Mouse (Mus musculus): ENCODE results near the gene Olfr819. TPM values are rescaled to one million over a fixed set of nuclear protein-coding genes. Genes with fewer than 3 reads are reported as not detected.
"Not testable (repeated sequence)": the region's sequence is repeated elsewhere in the genome, so short reads cannot be mapped to it uniquely, and the experiment has no call there.

The Olfr819 gene
- not detected for total RNA-seq (2021)
- long read RNA-seq, experiment 1 = 0 reads
- long read RNA-seq, experiment 2 = 0 reads

DNA sequence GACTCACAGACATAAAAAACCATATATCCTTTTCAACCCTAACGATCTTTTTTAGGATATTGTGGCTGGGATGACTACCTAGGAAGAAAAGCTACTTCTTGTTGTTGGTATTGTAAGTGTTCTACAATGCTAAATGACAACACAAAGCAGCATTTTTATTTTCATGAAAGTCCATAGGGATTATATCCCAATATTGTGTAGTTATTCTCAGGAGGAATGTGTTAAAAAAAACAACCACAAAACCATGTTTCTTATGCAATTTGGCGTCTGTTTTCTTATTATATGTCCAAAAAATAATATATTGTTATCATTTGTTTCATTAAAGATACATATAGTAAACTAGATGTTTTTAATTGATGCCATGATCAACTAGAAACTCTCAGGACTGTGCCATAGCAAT is at the start of gene Olfr819:
Olfr819 (minus strand) TSS at position 101 of the 400 bp plus-strand sequence.
- DNase-seq = not testable (repeated sequence)

DNA sequence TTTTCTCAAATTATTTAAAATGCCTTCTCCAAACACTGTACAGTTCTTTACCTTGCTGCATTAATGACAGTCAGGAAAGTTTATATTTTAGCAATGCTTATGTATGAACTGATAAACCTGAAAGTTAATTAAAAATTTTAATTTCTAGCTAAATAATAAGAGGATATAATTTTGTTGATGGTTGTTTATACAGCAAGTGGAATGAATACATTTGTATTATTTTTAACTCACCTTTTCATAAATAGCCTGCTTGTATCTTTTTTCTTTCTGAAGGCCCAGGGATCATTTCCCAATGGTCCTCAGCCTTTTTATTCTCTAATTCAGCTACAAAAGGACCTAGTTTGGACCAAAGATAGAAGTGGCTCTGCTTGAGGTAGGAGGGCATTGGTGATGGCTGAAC is 45.3 kb upstream of the Olfr819 start, which contains the start of gene Olfr820:
Olfr820 (plus strand) TSS at position 301 of the 400 bp plus-strand sequence.
- no peak for DNase-seq

DNA sequence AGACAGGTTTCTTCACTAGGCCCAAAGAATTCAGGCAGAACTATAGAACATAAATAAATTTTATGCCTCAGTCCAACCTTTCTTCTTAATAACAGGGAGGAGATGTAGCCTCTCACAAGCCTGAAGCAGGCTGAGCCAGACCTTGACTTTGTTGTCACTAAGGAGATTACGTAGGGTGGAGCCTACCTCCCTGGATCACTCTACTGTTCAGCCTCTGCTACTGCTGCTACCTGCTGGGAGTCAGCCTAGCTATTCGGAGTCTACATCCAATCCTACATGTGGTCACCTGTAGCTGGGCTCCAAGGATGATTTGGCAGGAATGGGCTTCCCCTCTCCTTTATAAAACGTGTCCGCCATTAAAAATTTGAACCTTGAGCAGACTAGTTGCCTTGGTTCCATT is 38.3 kb upstream of the Olfr819 start:
- DNase-seq = not testable (repeated sequence)

DNA sequence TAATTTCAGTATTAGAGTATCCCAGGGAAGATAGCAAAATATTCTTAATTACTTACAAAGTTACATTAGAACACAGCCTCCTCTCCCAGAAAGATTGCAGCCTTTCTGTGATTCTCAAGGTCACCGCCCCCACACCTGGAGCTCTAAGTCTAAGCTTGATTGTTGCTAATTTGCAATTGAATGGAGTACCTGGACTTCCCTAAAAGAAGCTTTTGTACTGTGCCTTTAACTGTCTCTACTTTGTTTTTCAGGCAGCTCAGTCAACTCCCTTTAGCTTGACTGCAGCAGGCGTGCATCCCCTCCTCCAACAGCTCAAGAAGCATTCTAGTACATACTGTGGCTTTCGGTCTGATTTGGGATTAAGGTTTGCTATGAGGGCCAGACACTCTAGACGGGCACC is 37.0 kb upstream of the Olfr819 start:
- not testable (repeated sequence) for DNase-seq

DNA sequence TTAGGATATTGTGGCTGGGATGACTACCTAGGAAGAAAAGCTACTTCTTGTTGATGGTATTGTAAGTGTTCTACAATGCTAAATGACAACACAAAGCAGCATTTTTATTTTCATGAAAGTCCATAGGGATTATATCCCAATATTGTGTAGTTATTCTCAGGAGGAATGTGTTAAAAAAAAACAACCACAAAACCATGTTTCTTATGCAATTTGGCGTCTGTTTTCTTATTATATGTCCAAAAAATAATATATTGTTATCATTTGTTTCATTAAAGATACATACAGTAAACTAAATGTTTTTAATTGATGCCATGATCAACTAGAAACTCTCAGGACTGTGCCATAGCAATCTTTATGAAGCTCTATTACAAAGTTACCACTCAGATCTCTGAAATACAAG is 17.9 kb upstream of the Olfr819 start, which contains the start of gene Gm10310:
Gm10310 (minus strand) TSS at position 101 of the 400 bp plus-strand sequence.
- DNase-seq = not testable (repeated sequence)

DNA sequence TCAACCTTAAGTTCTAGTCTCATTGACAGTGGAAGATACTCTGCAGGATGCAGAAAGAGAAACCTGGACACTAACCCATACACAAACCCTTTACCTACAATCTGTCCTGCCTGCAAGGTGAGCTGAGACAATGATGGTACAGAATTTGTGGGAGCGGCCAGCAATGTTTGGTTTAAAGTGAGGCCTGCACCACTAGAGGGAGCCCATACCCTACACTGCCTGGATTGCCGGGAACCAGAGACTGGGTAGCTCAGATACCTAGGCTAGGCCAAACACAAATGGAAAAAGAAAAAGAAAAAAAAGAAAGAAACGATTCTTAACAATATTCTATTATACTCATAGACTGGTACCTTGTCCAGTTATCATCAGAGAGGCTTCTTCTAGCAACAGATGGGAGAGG is 14.8 kb upstream of the Olfr819 start:
- not testable (repeated sequence) for DNase-seq

DNA sequence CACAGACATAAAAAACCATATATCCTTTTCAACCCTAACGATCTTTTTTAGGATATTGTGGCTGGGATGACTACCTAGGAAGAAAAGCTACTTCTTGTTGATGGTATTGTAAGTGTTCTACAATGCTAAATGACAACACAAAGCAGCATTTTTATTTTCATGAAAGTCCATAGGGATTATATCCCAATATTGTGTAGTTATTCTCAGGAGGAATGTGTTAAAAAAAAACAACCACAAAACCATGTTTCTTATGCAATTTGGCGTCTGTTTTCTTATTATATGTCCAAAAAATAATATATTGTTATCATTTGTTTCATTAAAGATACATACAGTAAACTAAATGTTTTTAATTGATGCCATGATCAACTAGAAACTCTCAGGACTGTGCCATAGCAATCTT is 9.0 kb upstream of the Olfr819 start, which contains the start of gene Olfr247:
Olfr247 (minus strand) TSS at position 101 of the 400 bp plus-strand sequence.
- DNase-seq = not testable (repeated sequence)

DNA sequence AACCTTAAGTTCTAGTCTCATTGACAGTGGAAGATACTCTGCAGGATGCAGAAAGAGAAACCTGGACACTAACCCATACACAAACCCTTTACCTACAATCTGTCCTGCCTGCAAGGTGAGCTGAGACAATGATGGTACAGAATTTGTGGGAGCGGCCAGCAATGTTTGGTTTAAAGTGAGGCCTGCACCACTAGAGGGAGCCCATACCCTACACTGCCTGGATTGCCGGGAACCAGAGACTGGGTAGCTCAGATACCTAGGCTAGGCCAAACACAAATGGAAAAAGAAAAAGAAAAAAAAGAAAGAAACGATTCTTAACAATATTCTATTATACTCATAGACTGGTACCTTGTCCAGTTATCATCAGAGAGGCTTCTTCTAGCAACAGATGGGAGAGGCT is 5.9 kb upstream of the Olfr819 start:
- not testable (repeated sequence) for DNase-seq

DNA sequence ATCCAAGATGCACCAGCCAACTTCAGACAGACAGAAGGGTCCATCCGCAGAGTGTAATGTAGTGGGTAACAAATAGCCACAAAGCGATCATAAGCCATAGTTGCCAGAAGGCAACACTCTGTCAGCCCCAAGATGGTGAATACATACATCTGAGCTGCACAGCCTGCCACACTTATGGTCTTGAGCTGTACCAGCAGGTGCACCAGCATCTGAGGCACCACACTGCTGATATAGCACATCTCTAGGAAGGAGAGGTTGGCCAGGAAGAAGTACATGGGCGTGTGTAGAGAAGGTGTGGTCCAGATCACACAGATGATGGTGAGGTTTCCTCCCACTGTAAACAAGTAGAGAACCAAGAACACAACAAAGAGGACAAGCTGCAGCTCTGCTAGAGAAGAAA is 834 bp downstream of the Olfr819 start:
- DNase-seq = not testable (repeated sequence)

DNA sequence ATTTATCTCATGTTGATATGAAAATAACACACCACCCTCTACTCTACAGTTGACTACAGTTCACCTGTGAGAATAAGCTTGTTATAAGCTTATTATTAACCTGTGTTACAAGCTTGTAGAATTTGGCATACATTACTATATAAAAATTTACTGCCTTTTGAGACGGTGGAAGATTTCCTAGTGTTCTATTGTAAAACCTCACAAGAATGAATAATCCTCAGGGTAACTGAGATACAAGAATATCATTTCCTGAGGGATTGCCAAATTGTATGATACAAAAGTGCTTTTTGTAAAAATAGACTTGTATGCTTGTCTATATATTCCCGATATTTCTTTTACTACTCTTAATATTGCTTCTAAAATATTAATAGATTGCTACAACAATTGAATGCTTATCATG is 18.1 kb downstream of the Olfr819 start, which contains the start of gene Olfr818:
Olfr818 (minus strand) TSS at position 101 of the 400 bp plus-strand sequence.
- no peak for DNase-seq

DNA sequence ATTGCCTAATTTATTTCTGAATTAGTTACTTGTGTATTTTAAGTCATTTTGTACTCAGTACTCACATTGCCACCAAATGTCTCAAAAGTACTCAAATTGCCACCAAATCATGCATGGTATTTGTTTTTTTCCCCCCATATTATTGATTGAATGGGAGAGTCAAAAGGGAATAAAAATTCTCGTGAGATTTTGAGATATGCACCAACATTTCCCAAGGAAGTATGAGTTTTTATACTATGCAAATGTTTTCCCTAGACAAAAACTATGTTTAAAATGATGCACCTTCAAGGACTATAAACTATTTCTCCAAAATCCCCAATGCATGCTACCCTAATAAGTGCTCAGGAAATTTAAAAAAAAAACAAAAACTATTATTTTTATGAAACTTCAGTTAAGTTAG is 51.6 kb downstream of the Olfr819 start, which contains the start of gene Olfr816:
Olfr816 (minus strand) TSS at position 101 of the 400 bp plus-strand sequence.
- no peak for DNase-seq

Other genes starting within 250 kb of the Olfr819 start
- gene Olfr805, start 237.9 kb downstream of the Olfr819 start, total RNA-seq (2021) = not detected
- gene Olfr806, start 225.3 kb downstream of the Olfr819 start, total RNA-seq (2021) = not detected
- not detected for gene Olfr807, start 209.5 kb downstream of the Olfr819 start, total RNA-seq (2021)
- not detected for gene Olfr808, start 201.8 kb downstream of the Olfr819 start, total RNA-seq (2021)
- gene Olfr809, start 192.6 kb downstream of the Olfr819 start, total RNA-seq (2021) = not detected
- gene Olfr810, start 172.3 kb downstream of the Olfr819 start, total RNA-seq (2021) = not detected
- not detected for gene Olfr811, start 162.9 kb downstream of the Olfr819 start, total RNA-seq (2021)
- not detected for gene Olfr812, start 121.2 kb downstream of the Olfr819 start, total RNA-seq (2021)
- not detected for gene Olfr813, start 111.9 kb downstream of the Olfr819 start, total RNA-seq (2021)
- not detected for gene Olfr814, start 87.4 kb downstream of the Olfr819 start, total RNA-seq (2021)
- not detected for gene Olfr815, start 61.4 kb downstream of the Olfr819 start, total RNA-seq (2021)
- not detected for gene Olfr816, start 51.7 kb downstream of the Olfr819 start, total RNA-seq (2021)
- gene Olfr818, start 18.2 kb downstream of the Olfr819 start, total RNA-seq (2021) = not detected
- not detected for gene Olfr247, start 8.9 kb upstream of the Olfr819 start, total RNA-seq (2021)
- not detected for gene Gm10310, start 17.8 kb upstream of the Olfr819 start, total RNA-seq (2021)
- not detected for gene Olfr820, start 45.4 kb upstream of the Olfr819 start, total RNA-seq (2021)
- not detected for gene Olfr821, start 63.1 kb upstream of the Olfr819 start, total RNA-seq (2021)
- not detected for gene Olfr822, start 103.9 kb upstream of the Olfr819 start, total RNA-seq (2021)
- not detected for gene Olfr823, start 148.1 kb upstream of the Olfr819 start, total RNA-seq (2021)
- gene Olfr824, start 162.7 kb upstream of the Olfr819 start, total RNA-seq (2021) = not detected
- gene Olfr825, start 199.5 kb upstream of the Olfr819 start, total RNA-seq (2021) = not detected
- not detected for gene Olfr826, start 216.9 kb upstream of the Olfr819 start, total RNA-seq (2021)
- not detected for gene Olfr827, start 247.1 kb upstream of the Olfr819 start, total RNA-seq (2021)

Data from gastrocnemius, postnatal 25 days (tissue).